Mouse (Mus musculus) lung, postnatal 0 days (tissue): ENCODE measurements at regions not wholly inside any gene's neighbourhood (a gene's known extent, or its start where the extent isn't known, plus 50 kb on each side); places are given as distances from the start of the nearest gene placed in this dataset.
A peak's percentile ranks its signal among the peaks of the same experiment; 100 is the strongest.

Experiments used
- ATAC-seq: fragments of 200-750 bp; cut with Nextera tagmentation; 2 replicates; pipeline ENCODE4 v1.8.0; 2017; ENCODE audit warnings: moderate library complexity
- DNase-seq: peaks from one replicate; pipeline ENCODE4 v3.0.0-alpha.2; 2016; ENCODE audit warnings: low spot score
- H3K27ac ChIP-seq: fragments of 300-500 bp; sonication (generic); 2 replicates; pipeline ENCODE4 v1.5.1; 2014; ENCODE audit warnings: antibody characterized with exemption, mild to moderate bottlenecking, low read length, mixed read lengths
- H3K27me3 ChIP-seq: fragments of 300-500 bp; sonication (generic); replicated peaks from 2 replicates; pipeline ENCODE4 v1.6.1; 2014; ENCODE audit warnings: low read length, mixed read lengths; ENCODE audit not compliant: insufficient read depth
- H3K36me3 ChIP-seq: fragments of 300-500 bp; sonication (generic); 2 replicates; pipeline ENCODE4 v1.6.1; 2014; ENCODE audit warnings: low read length, mixed read lengths; ENCODE audit not compliant: insufficient read depth
- H3K4me1 ChIP-seq: fragments of 300-500 bp; sonication (generic); 2 replicates; pipeline ENCODE4 v1.6.1; 2014; ENCODE audit warnings: antibody characterized with exemption, low read depth, low read length, mixed read lengths; ENCODE audit not compliant: insufficient read depth
- H3K4me2 ChIP-seq: fragments of 300-500 bp; sonication (generic); replicated peaks from 2 replicates; pipeline ENCODE4 v1.6.1; 2014; ENCODE audit warnings: low read depth, mild to moderate bottlenecking, low read length, moderate library complexity, mixed read lengths
- H3K4me3 ChIP-seq: fragments of 300-500 bp; sonication (generic); 2 replicates; pipeline ENCODE4 v1.5.1; 2014; ENCODE audit warnings: low read depth, low read length
- H3K9ac ChIP-seq: fragments of 300-500 bp; sonication (generic); replicated peaks from 2 replicates; pipeline ENCODE4 v1.6.1; 2014; ENCODE audit warnings: low read depth, mild to moderate bottlenecking
- H3K9me3 ChIP-seq: fragments of 300-500 bp; sonication (generic); 2 replicates; pipeline ENCODE4 v1.6.1; 2016; ENCODE audit warnings: low read length, mixed read lengths
- CTCF ChIP-seq: IDR thresholded peaks from 2 replicates; pipeline ENCODE4 v1.5.1; 2016; ENCODE audit warnings: antibody characterized with exemption, mild to moderate bottlenecking
- EP300 ChIP-seq: IDR thresholded peaks from 2 replicates; pipeline ENCODE4 v1.6.1; 2016; ENCODE audit warnings: antibody characterized with exemption, mild to moderate bottlenecking, control low read depth
- WGBS: fragments of 180-500 bp; shearing (Covaris S2); extraction: QIAGEN DNeasy Blood & Tissue Kit; methylation state at CpG from one replicate; pipeline ENCODE4 v1.1.7; 2014; 5-methylcytosine and 5-hydroxymethylcytosine counted together

DNA sequence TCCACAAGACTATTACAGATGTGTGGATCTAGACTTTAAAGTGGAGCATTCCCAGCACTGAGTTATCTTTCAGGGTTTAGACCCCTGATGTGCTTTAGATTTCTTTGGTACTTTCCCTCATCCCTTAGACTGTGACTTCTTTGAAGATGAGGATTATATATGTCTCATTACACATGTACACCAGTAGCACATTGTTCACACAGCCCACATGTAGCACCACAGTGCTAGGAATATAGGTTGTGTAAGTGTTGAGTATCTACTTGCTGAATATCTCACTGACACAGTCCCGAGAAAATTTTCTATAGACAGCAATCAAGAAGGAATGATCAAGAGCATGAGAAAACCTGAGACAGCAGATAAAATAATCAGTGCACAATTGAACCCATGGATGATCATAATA, 243.4 kb upstream of the Brinp1 start:
- Histone ChIP-seq H3K36me3 (no peaks in the 10 kb centered on the region), H3K27me3 (no peaks in the 10 kb centered on the region), H3K27ac (no peak overlapping the region), H3K4me3 (no peak overlapping the region), H3K4me2 (no peak overlapping the region), H3K4me1 (no peaks in the 10 kb centered on the region), H3K9me3 (no peaks in the 10 kb centered on the region), H3K9ac (no peak overlapping the region)
- DNase-seq = no peak
- ATAC-seq = no peak
- no peak for TF ChIP-seq EP300
- TF ChIP-seq CTCF = no peak
- WGBS = 81% methylated on average over 1 of the region's 1 CpGs

DNA sequence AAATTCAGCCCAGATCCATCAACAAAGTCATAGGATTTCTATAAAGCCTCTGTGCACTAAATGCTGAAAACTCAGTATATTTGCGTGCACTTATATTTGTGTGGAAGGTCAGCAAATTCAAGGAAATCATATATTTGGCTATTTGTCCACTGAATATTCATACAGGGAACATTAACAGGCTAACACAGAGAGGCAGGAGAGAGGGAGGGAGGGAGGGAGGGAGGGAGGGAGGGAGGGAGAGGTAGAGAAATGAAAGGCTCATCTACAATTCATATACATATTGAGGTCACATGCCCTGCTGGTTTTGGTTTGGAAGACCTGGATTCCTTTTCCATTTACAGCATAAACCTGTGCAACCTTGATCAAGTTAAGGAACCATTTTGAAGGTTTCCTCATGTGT, 241.9 kb upstream of the Brinp1 start:
- H3K4me3 ChIP-seq = peak overlapping the region; percentile 21; the same call in 1 of the 2 replicates
- H3K9ac ChIP-seq = no peak overlapping the region
- H3K4me1 ChIP-seq = no peaks in the 10 kb centered on the region

DNA sequence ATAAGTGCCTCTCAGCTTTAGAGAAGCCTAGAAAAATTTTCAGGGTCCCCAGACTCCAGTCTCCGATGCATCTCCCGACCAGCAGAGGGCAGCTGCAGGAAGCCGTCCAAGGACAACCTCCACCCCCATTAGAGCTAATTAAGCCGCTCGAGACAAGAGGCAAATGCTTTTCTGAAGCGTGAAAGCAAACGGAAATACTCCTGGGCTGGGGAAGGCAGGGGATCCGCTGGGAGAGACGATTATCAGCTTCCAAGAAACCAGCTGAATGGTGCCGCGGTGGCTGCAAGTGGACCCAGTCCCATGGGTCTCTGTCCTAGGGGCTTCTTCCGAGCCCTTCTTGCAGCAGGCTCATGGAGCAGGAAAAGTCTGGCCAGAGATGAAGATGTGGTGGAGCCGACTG, 241.4 kb upstream of the Brinp1 start:
- WGBS = under 1% methylated on average over 13 of the region's 13 CpGs
- Histone ChIP-seq H3K27me3 (no peaks in the 10 kb centered on the region), H3K4me1 (no peaks in the 10 kb centered on the region), H3K9ac (no peak overlapping the region), H3K36me3 (no peaks in the 10 kb centered on the region), H3K4me3 (peak overlapping the region; percentile 21; the same call in 1 of the 2 replicates), H3K27ac (no peak overlapping the region), H3K4me2 (peak overlapping the region; percentile 52), H3K9me3 (no peaks in the 10 kb centered on the region)
- DNase-seq (peak; percentile 62), ATAC-seq (peak; percentile 16; the same call in 1 of the 2 replicates)
- TF ChIP-seq CTCF (peak; percentile 71), EP300 (no peak)

More for the DNA sequence above, 241.9 kb upstream of the Brinp1 start:
- H3K4me2 ChIP-seq = peak overlapping the region; percentile 52; the same call in 1 of the 2 replicates
- no peak for ATAC-seq
- H3K9me3 ChIP-seq = no peaks in the 10 kb centered on the region
- H3K27ac ChIP-seq = no peak overlapping the region
- TF ChIP-seq EP300 = no peak
- TF ChIP-seq CTCF = no peak
- no peaks in the 10 kb centered on the region for H3K27me3 ChIP-seq
- H3K36me3 ChIP-seq = no peaks in the 10 kb centered on the region
- no peak for DNase-seq
- 89% methylated on average over 1 of the region's 1 CpGs for WGBS
